In genomic region chr4:59214695-59215094, GRCm38 (mm10) we compare ENCODE assay signal across 1 mouse cellular context.
TF ChIP-seq lines count a peak whose summit lies in the region.

No protein-coding gene starts in this region.

TF ChIP-seq in MEL, 35 proteins besides CTCF, POLR2A, EP300 and RAD21 (continued from another document):
- no peak for TF ChIP-seq CHD1 (IDR thresholded peaks at IDR 0.05; ENCODE audit: low read depth, low read length)
